22 mouse cellular contexts compared by ENCODE assay signal in the genomic region with DNA sequence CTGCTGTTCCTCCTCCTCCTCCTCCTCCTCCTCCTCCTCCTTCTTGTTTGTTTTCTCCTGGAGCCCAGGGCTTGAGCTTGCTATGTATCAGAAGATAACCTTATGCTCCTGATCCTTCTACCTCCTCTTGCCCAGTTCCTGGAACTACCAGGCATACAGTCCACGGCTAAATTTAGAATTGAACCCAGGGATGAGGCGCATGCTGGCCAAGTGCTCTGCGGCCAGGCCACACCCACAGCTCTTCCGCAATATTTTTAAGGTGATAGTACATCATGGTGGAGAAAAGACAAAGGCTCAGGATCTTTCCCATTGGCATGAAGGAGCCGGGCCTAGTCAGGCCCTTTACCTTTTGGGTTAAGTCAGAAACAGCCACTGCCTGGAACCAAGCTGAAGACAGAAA.
DNase-seq lines count a peak whose midpoint lies in the region; ATAC-seq and TF ChIP-seq lines count a peak whose summit lies in the region.
"Had no signal": no experiment of that assay in that cellular context is flagged by ENCODE, and none has a peak within 500 bp of the region (broad histone marks: within the 10 kb centered on the region; RNA-seq: fewer than 3 reads in every experiment).

No protein-coding gene starts in this region.

- WGBS in liver, adult 2 months: 27% methylated on average over 5 of the region's 5 CpGs
- WGBS in liver, embryonic 12.5 days (ENCODE audit: insufficient replicate concordance): 44% methylated on average over 5 of the region's 5 CpGs
- WGBS in kidney, embryonic 14.5 days: 71% methylated on average over 5 of the region's 5 CpGs

- no peak overlapping the region for H3K4me2 ChIP-seq in liver, embryonic 12.5 days
- H3K4me2 ChIP-seq in kidney, embryonic 14.5 days (replicated peaks; ENCODE audit: low read depth, low read length): no peak overlapping the region
- H3K4me2 ChIP-seq: embryonic facial prominence, embryonic 15.5 days; forebrain, embryonic 12.5 days; heart, embryonic 12.5 days; hindbrain, embryonic 13.5 days; kidney, embryonic 15.5 days; limb, embryonic 12.5 days; liver, embryonic 11.5 days; neural tube, embryonic 12.5 days had no signal

- H3K4me1 ChIP-seq in liver, adult 2 months (ENCODE audit: control insufficient read depth, insufficient read depth, low read length): no peaks in the 10 kb centered on the region
- H3K4me1 ChIP-seq in liver, embryonic 12.5 days: 0 out of 2 replicates have a peak, but pooled peaks cover 8% of the 10 kb centered on the region
- peaks cover 33% of the 10 kb centered on the region for H3K4me1 ChIP-seq in bone marrow macrophage, adult 2 months (ENCODE audit: control insufficient read depth, insufficient read depth, low read length)
- no peaks in the 10 kb centered on the region for H3K4me1 ChIP-seq in kidney, embryonic 14.5 days (ENCODE audit: control insufficient read depth, insufficient read depth, low read length)
- H3K4me1 ChIP-seq: forebrain, embryonic 12.5 days; hindbrain, embryonic 13.5 days; kidney, embryonic 15.5 days; neural tube, embryonic 12.5 days had no signal

- H3K4me3 ChIP-seq in liver, adult 2 months (ENCODE audit: insufficient read depth, low read depth, low read length): no peak overlapping the region
- H3K4me3 ChIP-seq in liver, embryonic 12.5 days: no peak overlapping the region
- no peak overlapping the region for H3K4me3 ChIP-seq in bone marrow macrophage, adult 2 months (ENCODE audit: insufficient read depth, low read length)
- no peak overlapping the region for H3K4me3 ChIP-seq in kidney, embryonic 14.5 days (ENCODE audit: low read length)
- H3K4me3 ChIP-seq: embryonic facial prominence, embryonic 15.5 days; forebrain, embryonic 12.5 days; heart, embryonic 12.5 days; hindbrain, embryonic 13.5 days; kidney, embryonic 15.5 days; layer of hippocampus, adult 2 months; left cerebral cortex, adult 2 months; limb, embryonic 12.5 days; neural tube, embryonic 12.5 days had no signal

- TF ChIP-seq POLR2A in liver, adult 2 months (IDR thresholded peaks at IDR 0.05; ENCODE audit: extremely low read depth, insufficient read depth, low read length): no peak
- TF ChIP-seq POLR2A in bone marrow macrophage, adult 2 months (IDR thresholded peaks at IDR 0.05; ENCODE audit: borderline replicate concordance, low read depth, low read length): no peak

- no peak overlapping the region for H3K9ac ChIP-seq in liver, adult 2 months (ENCODE audit: low read depth, low read length)
- H3K9ac ChIP-seq in liver, embryonic 12.5 days: no peak overlapping the region
- no peak overlapping the region for H3K9ac ChIP-seq in kidney, embryonic 14.5 days (ENCODE audit: low read depth, low read length)
- H3K9ac ChIP-seq: embryonic facial prominence, embryonic 15.5 days; forebrain, embryonic 12.5 days; heart, embryonic 12.5 days; hindbrain, embryonic 13.5 days; kidney, embryonic 15.5 days; limb, embryonic 12.5 days; liver, postnatal 0 days; neural tube, embryonic 12.5 days had no signal

- no peak overlapping the region for H3K27ac ChIP-seq in liver, adult 2 months (replicated peaks; ENCODE audit: insufficient read depth, low read depth, low read length)
- no peak overlapping the region for H3K27ac ChIP-seq in liver, embryonic 12.5 days
- peak overlapping the region; percentile 7; the same call in 1 of the 2 replicates for H3K27ac ChIP-seq in bone marrow macrophage, adult 2 months (ENCODE audit: insufficient read depth, low read depth, low read length)
- H3K27ac ChIP-seq in kidney, embryonic 14.5 days (ENCODE audit: low read depth, low read length): no peak overlapping the region
- H3K27ac ChIP-seq: embryonic facial prominence, embryonic 15.5 days; forebrain, embryonic 12.5 days; hindbrain, embryonic 13.5 days; kidney, embryonic 15.5 days; layer of hippocampus, adult 2 months; left cerebral cortex, adult 2 months; limb, embryonic 12.5 days; neural tube, embryonic 12.5 days had no signal

- peak; percentile 22 to 24 for DNase-seq in heart, adult 18-20 months
- DNase-seq in heart, postnatal 4 days: no peak
- peak; percentile 67 for DNase-seq in liver, adult 2 months (ENCODE audit: extremely low read depth, low read depth, low spot score)
- DNase-seq in yolk sac, embryonic 10.5 days (ENCODE audit: low spot score): peak; percentile 71
- DNase-seq in adrenal gland, adult 8-10 months: no peak

- no peak for ATAC-seq in liver, embryonic 12.5 days
- no peak for ATAC-seq in kidney, embryonic 14.5 days (ENCODE audit: low FRiP score, low TSS enrichment)
- ATAC-seq: activated CD4-positive, CD25-positive, alpha-beta regulatory T cell, adult 4 months; intestine, postnatal 0 days; liver, postnatal 0 days; midbrain, embryonic 16.5 days had no signal

- H3K79me2 ChIP-seq in liver, adult 2 months (ENCODE audit: control insufficient read depth, insufficient read depth, low read length): no peaks in the 10 kb centered on the region

- no peaks in the 10 kb centered on the region for H3K27me3 ChIP-seq in liver, adult 2 months (ENCODE audit: control insufficient read depth, insufficient read depth, low read length)
- H3K27me3 ChIP-seq in liver, embryonic 12.5 days (replicated peaks): peaks cover 4% of the 10 kb centered on the region; the same call in 1 of the 2 replicates
- H3K27me3 ChIP-seq in kidney, embryonic 14.5 days (ENCODE audit: control insufficient read depth, insufficient read depth, low read length): no peaks in the 10 kb centered on the region
- H3K27me3 ChIP-seq: embryonic facial prominence, embryonic 15.5 days; forebrain, embryonic 12.5 days; heart, embryonic 12.5 days; hindbrain, embryonic 13.5 days; kidney, embryonic 15.5 days; limb, embryonic 12.5 days; neural tube, embryonic 12.5 days had no signal

- H3K9me3 ChIP-seq in liver, embryonic 12.5 days (replicated peaks): no peaks in the 10 kb centered on the region
- H3K9me3 ChIP-seq in kidney, embryonic 14.5 days (ENCODE audit: control insufficient read depth, low read length): no peaks in the 10 kb centered on the region
- H3K9me3 ChIP-seq: embryonic facial prominence, embryonic 15.5 days; forebrain, embryonic 12.5 days; heart, embryonic 12.5 days; hindbrain, embryonic 13.5 days; kidney, embryonic 15.5 days; limb, embryonic 12.5 days; neural tube, embryonic 12.5 days had no signal

- no peak for TF ChIP-seq CTCF in liver, adult 2 months (IDR thresholded peaks at IDR 0.05; ENCODE audit: low read depth, low read length)
- no peak for TF ChIP-seq CTCF in bone marrow macrophage, adult 2 months (IDR thresholded peaks at IDR 0.05; ENCODE audit: low read depth, low read length)

- no peaks in the 10 kb centered on the region for H3K36me3 ChIP-seq in liver, adult 2 months (ENCODE audit: control insufficient read depth, insufficient read depth, low read length)
- no peaks in the 10 kb centered on the region for H3K36me3 ChIP-seq in liver, embryonic 12.5 days
- no peaks in the 10 kb centered on the region for H3K36me3 ChIP-seq in kidney, embryonic 14.5 days (ENCODE audit: control insufficient read depth, insufficient read depth, low read length)
- H3K36me3 ChIP-seq: embryonic facial prominence, embryonic 15.5 days; forebrain, embryonic 12.5 days; heart, embryonic 12.5 days; hindbrain, embryonic 13.5 days; kidney, embryonic 15.5 days; limb, embryonic 12.5 days; neural tube, embryonic 12.5 days had no signal

Comparison
In these comparisons a context has a peak if more than half of its experiments do, and no peak if none do; other contexts are left out.
1. DNase-seq: peak in heart, adult 18-20 months (2 of 2), liver, adult 2 months (single experiment) and yolk sac, embryonic 10.5 days (single experiment); none in heart, postnatal 4 days (single experiment) and adrenal gland, adult 8-10 months (single experiment).